Mouse (Mus musculus) stomach, postnatal 0 days (tissue): Measurements from ENCODE around the gene Gria2.

Experiments used
- CTCF ChIP-seq: IDR thresholded peaks from 2 replicates; pipeline ENCODE4 v1.5.1; 2016; ENCODE audit warnings: antibody characterized with exemption, low read depth, mild to moderate bottlenecking, moderate library complexity
- EP300 ChIP-seq: optimal IDR thresholded peaks from 2 replicates; pipeline ENCODE3; 2016; ENCODE audit warnings: antibody characterized with exemption

DNA sequence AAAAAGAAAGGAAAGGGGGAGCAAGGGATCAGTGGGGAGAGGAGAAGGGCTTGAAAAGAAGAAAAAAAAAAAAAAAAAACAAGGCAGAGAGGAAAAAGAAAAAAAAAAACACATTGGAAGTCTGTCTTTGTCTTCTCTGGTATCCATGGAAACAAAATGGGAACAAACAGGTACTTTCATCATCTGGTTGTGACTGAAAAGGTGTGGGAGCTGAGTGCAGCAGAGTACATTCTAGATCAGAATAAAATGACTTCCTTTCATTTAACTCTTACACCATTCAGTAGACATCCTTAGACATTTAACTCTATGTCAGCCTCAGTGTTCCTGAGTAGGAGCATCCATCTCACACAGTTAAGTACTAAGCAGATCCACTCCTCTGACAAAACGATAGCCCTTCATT is 4.7 kb downstream of the Gria2 start:
- TF ChIP-seq CTCF (no peak), EP300 (no peak)
